Mouse (Mus musculus) midbrain, postnatal 0 days (tissue): Measurements from ENCODE around the gene Sema5a. TPM values are rescaled to one million over a fixed set of nuclear protein-coding genes. Genes with fewer than 3 reads are reported as not detected.

ENCODE experiments used
- ATAC-seq: fragments of 200-750 bp; cut with Nextera tagmentation; 2 replicates; pipeline ENCODE4 v1.8.0; 2017; ENCODE audit warnings: moderate number of reproducible peaks, mild to moderate bottlenecking, moderate TSS enrichment, moderate library complexity; ENCODE audit not compliant: low FRiP score
- DNase-seq: peaks from one replicate; pipeline ENCODE4 v3.0.0-alpha.2; 2015; ENCODE audit warnings: low spot score
- H3K27ac ChIP-seq: fragments of 300-500 bp; sonication (generic); 2 replicates; pipeline ENCODE4 v1.5.1; 2014; ENCODE audit warnings: low read depth, mild to moderate bottlenecking, low read length, mixed read lengths
- H3K27me3 ChIP-seq: fragments of 300-500 bp; sonication (generic); 2 replicates; pipeline ENCODE4 v1.6.1; 2014; ENCODE audit warnings: low read length, control low read depth, mixed read lengths; ENCODE audit not compliant: insufficient read depth
- H3K36me3 ChIP-seq: fragments of 300-500 bp; sonication (generic); 2 replicates; pipeline ENCODE4 v1.6.1; 2014; ENCODE audit warnings: low read length, control low read depth, mixed read lengths; ENCODE audit not compliant: insufficient read depth
- H3K4me1 ChIP-seq: fragments of 300-500 bp; sonication (generic); 2 replicates; pipeline ENCODE4 v1.6.1; 2014; ENCODE audit warnings: mild to moderate bottlenecking, control low read depth, antibody characterized with exemption, low read length, mixed read lengths; ENCODE audit not compliant: insufficient read depth
- H3K4me2 ChIP-seq: fragments of 300-500 bp; sonication (generic); 2 replicates; pipeline ENCODE4 v1.6.1; 2014; ENCODE audit warnings: low read depth, mild to moderate bottlenecking, low read length, mixed read lengths; ENCODE audit not compliant: poor library complexity, severe bottlenecking
- H3K4me3 ChIP-seq: fragments of 300-500 bp; sonication (generic); 2 replicates; pipeline ENCODE4 v1.5.1; 2014; ENCODE audit warnings: low read depth, mild to moderate bottlenecking, low read length, moderate library complexity
- H3K9ac ChIP-seq: fragments of 300-500 bp; sonication (generic); replicated peaks from 2 replicates; pipeline ENCODE4 v1.6.1; 2014; ENCODE audit warnings: mild to moderate bottlenecking, low read length, moderate library complexity, mixed read lengths; ENCODE audit not compliant: poor library complexity, severe bottlenecking
- H3K9me3 ChIP-seq: fragments of 300-500 bp; sonication (generic); 2 replicates; pipeline ENCODE4 v1.6.1; 2016; ENCODE audit warnings: low read length, control low read depth
- CTCF ChIP-seq: IDR thresholded peaks from 2 replicates; pipeline ENCODE4 v1.5.1; 2016; ENCODE audit warnings: antibody characterized with exemption, mild to moderate bottlenecking
- WGBS: fragments of 180-500 bp; shearing (Covaris S2); extraction: QIAGEN DNeasy Blood & Tissue Kit; methylation state at CpG from one replicate; pipeline ENCODE4 v1.1.7; 2014; 5-methylcytosine and 5-hydroxymethylcytosine counted together
- polyA plus RNA-seq: library from polyadenylated mRNA; unstranded; fragments of >200 nt; fragmentation: Nextera tagmentation; extraction: Ambion mirVana; gene quantifications from 2 replicates; pipeline ENCODE4 v1.2.1, GENCODE M21; 2015
- total RNA-seq: library from RNA; depleted of rRNA; stranded (reverse); fragments of >200 nt; gene quantifications from 2 replicates; pipeline ENCODE4 v1.2.3, GENCODE M21; 2014; rRNA removed

Sema5a gene
- total and polyA plus RNA-seq, 2 experiments from 2014 or later: 5.8 to 26.5 TPM

- H3K4me2 ChIP-seq: no peak overlapping the region
- H3K4me1 ChIP-seq: no peaks in the 10 kb centered on the region
- no peak overlapping the region for H3K4me3 ChIP-seq
- H3K9me3 ChIP-seq: no peaks in the 10 kb centered on the region
- H3K36me3 ChIP-seq: no peaks in the 10 kb centered on the region
- H3K9ac ChIP-seq: no peak overlapping the region
- H3K27ac ChIP-seq: no peak overlapping the region
- TF ChIP-seq CTCF: no peak
- WGBS: 95% methylated on average over 1 of the region's 1 CpGs
- H3K27me3 ChIP-seq: no peaks in the 10 kb centered on the region
- no peak for ATAC-seq
- no peak for DNase-seq
Observed at GRCm38 (mm10) chr15:32718964-32719311, 474.3 kb downstream of the Sema5a start.

GRCm38 (mm10) chr15:32730839-32731238 lies 486.2 kb downstream of the Sema5a start:
- DNase-seq: peak; percentile 80
- WGBS: 40% methylated on average over 3 of the region's 3 CpGs
- no peaks in the 10 kb centered on the region for H3K4me1 ChIP-seq
- H3K9ac ChIP-seq: no peak overlapping the region
- H3K36me3 ChIP-seq: no peaks in the 10 kb centered on the region
- ATAC-seq: no peak
- H3K27me3 ChIP-seq: no peaks in the 10 kb centered on the region
- H3K4me2 ChIP-seq: no peak overlapping the region
- no peak overlapping the region for H3K27ac ChIP-seq
- H3K4me3 ChIP-seq: no peak overlapping the region
- TF ChIP-seq CTCF: peak; percentile 83
- H3K9me3 ChIP-seq: no peaks in the 10 kb centered on the region

Other genes starting within 250 kb of the Sema5a start
- gene Tas2r119, start 67.5 kb upstream of the Sema5a start, total RNA-seq: not detected in 2 replicates
- not detected in 2 replicates for gene Tas2r119, start 67.5 kb upstream of the Sema5a start, polyA plus RNA-seq